Mouse (Mus musculus): ENCODE measurements around the gene Gzf1. TPM values are rescaled to one million over a fixed set of nuclear protein-coding genes. Genes with fewer than 3 reads are reported as not detected.
A peak's percentile ranks its signal among the peaks of the same experiment; 100 is the strongest.

Gzf1 gene
- polyA plus RNA-seq (2016; fragmentation: Nextera tagmentation; extraction: Ambion mirVana), result 17.7 and 18.8 TPM in 2 replicates

DNA sequence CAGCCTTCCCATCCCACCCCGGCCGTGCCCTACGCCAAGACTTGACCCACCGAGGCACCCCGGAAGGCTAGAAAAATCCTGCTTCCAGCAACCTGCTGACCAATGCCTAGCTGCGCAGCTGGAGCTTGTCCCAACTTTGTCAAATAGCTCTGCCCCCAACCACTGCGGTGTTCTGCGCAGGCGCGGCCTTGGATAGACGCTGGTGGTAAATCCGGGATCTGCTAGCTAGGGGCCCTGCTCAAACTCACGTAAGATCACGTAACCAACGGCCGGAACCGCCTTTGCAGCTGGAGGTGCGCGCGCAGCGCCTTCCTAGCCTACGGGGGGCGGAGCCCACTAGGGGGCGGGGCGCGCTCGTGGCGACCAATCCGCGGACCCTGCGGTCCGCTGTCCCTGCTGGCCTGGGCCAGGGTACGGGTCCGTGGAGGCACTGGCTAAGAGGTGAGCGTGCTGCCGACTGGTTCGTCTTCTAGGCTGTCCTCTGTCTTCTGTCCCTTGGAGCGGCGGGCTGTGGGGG, at the start of gene Gzf1:
Gene Gzf1 (plus strand): TSS at position 249 of the 517 bp plus-strand sequence.
- Histone ChIP-seq H3K4me1 (replicated peaks) (peaks cover 39% of the 10 kb centered on the region), H3K9me3 (replicated peaks) (no peaks in the 10 kb centered on the region)
- WGBS, result 0% methylated on average over 39 of the region's 39 CpGs

DNA sequence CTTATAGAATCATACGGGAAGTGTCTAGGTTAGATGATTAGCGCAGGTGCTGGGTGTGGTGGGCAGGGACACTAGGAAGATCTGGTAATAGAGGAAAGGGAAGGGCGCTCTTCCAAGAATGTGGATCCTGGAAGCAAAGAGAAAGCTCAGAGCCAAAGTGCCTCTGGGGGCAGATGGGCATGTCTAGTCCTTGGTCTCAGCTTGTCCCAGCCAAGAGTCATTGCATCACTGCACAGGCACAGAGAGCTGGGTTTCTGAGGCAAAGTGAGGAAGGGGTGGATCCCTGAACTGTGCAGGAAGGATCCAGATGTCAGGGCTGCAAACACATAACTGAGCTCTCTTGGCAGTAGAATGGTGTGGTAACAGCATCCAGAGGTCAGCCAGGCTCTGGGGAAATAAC, 49.2 kb upstream of the Gzf1 start:
- Histone ChIP-seq H3K9ac (no peak overlapping the region), H3K4me1 (replicated peaks) (no peaks in the 10 kb centered on the region), H3K4me3 (no peak overlapping the region), H3K27ac (ENCODE audit: poor library complexity, severe bottlenecking) (no peak overlapping the region), H3K27me3 (replicated peaks) (no peaks in the 10 kb centered on the region), H3K9me3 (replicated peaks) (no peaks in the 10 kb centered on the region), H3K4me2 (no peak overlapping the region), H3K36me3 (no peaks in the 10 kb centered on the region)
- ATAC-seq (ENCODE audit: insufficient number of reproducible peaks, low FRiP score), result no peak
- 85% methylated on average over 3 of the region's 3 CpGs for WGBS

More for the DNA sequence above, at the start of gene Gzf1:
- peak; percentile 97 for ATAC-seq (ENCODE audit: insufficient number of reproducible peaks, low FRiP score)
- peak within 1 kb of the TSS; percentile 95 for H3K9ac ChIP-seq
- peak within 1 kb of the TSS; percentile 94 for H3K27ac ChIP-seq (ENCODE audit: poor library complexity, severe bottlenecking)
- H3K4me2 ChIP-seq, result peak within 1 kb of the TSS; percentile 95
- H3K4me3 ChIP-seq, result peak within 1 kb of the TSS; percentile 97
- H3K36me3 ChIP-seq, result peaks cover 38% of the 10 kb centered on the region
- no peaks in the 10 kb centered on the region for H3K27me3 ChIP-seq (replicated peaks)

DNA sequence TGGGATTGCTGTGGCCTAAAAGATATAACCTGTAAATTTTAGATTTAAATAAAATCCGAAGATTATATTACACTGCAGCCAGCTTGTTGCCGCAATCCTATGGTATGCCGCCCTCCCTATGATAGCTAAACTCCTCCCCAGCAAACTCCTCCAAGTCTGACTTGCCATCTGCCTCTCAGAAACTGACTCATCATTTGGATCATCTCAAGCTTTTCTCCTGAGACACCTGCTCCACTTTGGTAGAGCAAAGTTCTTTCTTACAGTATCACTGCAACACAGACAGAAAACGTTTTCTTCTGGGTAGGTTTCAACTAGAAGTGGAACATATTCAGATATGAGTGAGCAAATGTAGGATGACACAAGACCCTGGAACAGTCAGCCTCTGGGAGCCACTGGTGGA, 46.4 kb upstream of the Gzf1 start:
- Histone ChIP-seq H3K27me3 (replicated peaks) (no peaks in the 10 kb centered on the region), H3K4me3 (no peak overlapping the region), H3K27ac (ENCODE audit: poor library complexity, severe bottlenecking) (no peak overlapping the region), H3K36me3 (no peaks in the 10 kb centered on the region), H3K9ac (no peak overlapping the region), H3K4me1 (replicated peaks) (no peaks in the 10 kb centered on the region), H3K9me3 (replicated peaks) (no peaks in the 10 kb centered on the region), H3K4me2 (no peak overlapping the region)
- WGBS, result 69% methylated on average over 4 of the region's 4 CpGs
- ATAC-seq (ENCODE audit: insufficient number of reproducible peaks, low FRiP score), result no peak

GRCm38 (mm10) chr2:148642610-148643370, 38.0 kb upstream of the Gzf1 start:
- no peak overlapping the region for H3K4me3 ChIP-seq
- no peak overlapping the region for H3K27ac ChIP-seq (ENCODE audit: poor library complexity, severe bottlenecking)
- no peaks in the 10 kb centered on the region for H3K36me3 ChIP-seq
- no peaks in the 10 kb centered on the region for H3K4me1 ChIP-seq (replicated peaks)
- H3K27me3 ChIP-seq (replicated peaks), result no peaks in the 10 kb centered on the region
- 43% methylated on average over 1 of the region's 1 CpGs for WGBS
- H3K9me3 ChIP-seq (replicated peaks), result no peaks in the 10 kb centered on the region
- ATAC-seq (ENCODE audit: insufficient number of reproducible peaks, low FRiP score), result no peak
- H3K9ac ChIP-seq, result no peak overlapping the region
- H3K4me2 ChIP-seq, result no peak overlapping the region

- H3K4me3 ChIP-seq, result no peak overlapping the region
- no peaks in the 10 kb centered on the region for H3K9me3 ChIP-seq (replicated peaks)
- no peaks in the 10 kb centered on the region for H3K36me3 ChIP-seq
- H3K9ac ChIP-seq, result no peak overlapping the region
- no peak overlapping the region for H3K4me2 ChIP-seq
- no peaks in the 10 kb centered on the region for H3K27me3 ChIP-seq (replicated peaks)
- no peaks in the 10 kb centered on the region for H3K4me1 ChIP-seq (replicated peaks)
- 70% methylated on average over 6 of the region's 6 CpGs for WGBS
- H3K27ac ChIP-seq (ENCODE audit: poor library complexity, severe bottlenecking), result no peak overlapping the region
- no peak for ATAC-seq (ENCODE audit: insufficient number of reproducible peaks, low FRiP score)
Measured at GRCm38 (mm10) chr2:148644421-148645000, 36.3 kb upstream of the Gzf1 start.

DNA sequence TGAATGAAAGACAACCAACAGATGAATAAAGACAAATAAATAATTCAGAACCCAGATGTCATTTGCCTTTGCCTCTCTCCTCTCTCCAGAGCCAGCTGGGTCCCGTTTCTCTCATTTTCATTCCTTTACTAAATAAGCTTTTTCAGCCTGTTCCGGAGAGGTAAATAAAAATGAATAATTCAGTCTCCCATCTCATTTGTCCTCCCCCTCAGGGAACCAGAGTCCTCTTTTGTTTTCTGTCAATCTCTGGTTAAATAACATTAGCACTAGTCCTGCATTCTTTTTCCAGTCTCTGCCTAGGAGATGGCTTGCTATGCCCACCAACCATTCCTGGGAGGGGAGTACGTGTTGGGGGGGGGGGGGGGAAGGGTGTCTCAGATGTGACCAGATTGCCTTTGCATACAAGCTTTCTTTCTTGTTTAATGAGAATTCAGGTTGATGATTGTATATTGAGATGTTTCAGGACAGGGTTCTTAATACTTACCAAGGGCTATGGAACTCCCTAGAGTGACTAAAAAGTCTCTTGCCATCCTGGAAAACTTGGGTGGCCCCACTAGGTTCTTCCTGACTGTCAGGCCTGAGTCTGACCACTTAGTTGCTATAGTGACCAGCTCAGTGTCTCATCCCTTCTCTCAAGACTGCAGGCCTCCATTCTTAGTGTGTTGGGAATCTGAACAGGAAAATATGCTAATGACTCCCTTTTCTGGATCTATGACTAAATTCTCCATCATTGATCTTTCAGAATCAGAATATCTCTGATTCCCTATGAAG, 30.1 kb upstream of the Gzf1 start:
- no peak overlapping the region for H3K4me3 ChIP-seq
- H3K4me2 ChIP-seq, result no peak overlapping the region
- H3K27ac ChIP-seq (ENCODE audit: poor library complexity, severe bottlenecking), result no peak overlapping the region
- H3K36me3 ChIP-seq, result no peaks in the 10 kb centered on the region
- no peak for ATAC-seq (ENCODE audit: insufficient number of reproducible peaks, low FRiP score)
- H3K27me3 ChIP-seq (replicated peaks), result no peaks in the 10 kb centered on the region
- H3K4me1 ChIP-seq (replicated peaks), result no peaks in the 10 kb centered on the region
- 42% methylated on average over 3 of the region's 3 CpGs for WGBS
- no peaks in the 10 kb centered on the region for H3K9me3 ChIP-seq (replicated peaks)
- H3K9ac ChIP-seq, result no peak overlapping the region

- Histone ChIP-seq H3K9ac (no peak overlapping the region), H3K9me3 (replicated peaks) (no peaks in the 10 kb centered on the region), H3K27ac (ENCODE audit: poor library complexity, severe bottlenecking) (no peak overlapping the region), H3K4me3 (no peak overlapping the region), H3K4me2 (no peak overlapping the region), H3K36me3 (no peaks in the 10 kb centered on the region), H3K27me3 (replicated peaks) (no peaks in the 10 kb centered on the region), H3K4me1 (replicated peaks) (no peaks in the 10 kb centered on the region)
- 2% methylated on average over 3 of the region's 3 CpGs for WGBS
- peak; percentile 59; the same call in 1 of the 2 replicates for ATAC-seq (ENCODE audit: insufficient number of reproducible peaks, low FRiP score)
Measured at GRCm38 (mm10) chr2:148654961-148655360, 25.9 kb upstream of the Gzf1 start.

DNA sequence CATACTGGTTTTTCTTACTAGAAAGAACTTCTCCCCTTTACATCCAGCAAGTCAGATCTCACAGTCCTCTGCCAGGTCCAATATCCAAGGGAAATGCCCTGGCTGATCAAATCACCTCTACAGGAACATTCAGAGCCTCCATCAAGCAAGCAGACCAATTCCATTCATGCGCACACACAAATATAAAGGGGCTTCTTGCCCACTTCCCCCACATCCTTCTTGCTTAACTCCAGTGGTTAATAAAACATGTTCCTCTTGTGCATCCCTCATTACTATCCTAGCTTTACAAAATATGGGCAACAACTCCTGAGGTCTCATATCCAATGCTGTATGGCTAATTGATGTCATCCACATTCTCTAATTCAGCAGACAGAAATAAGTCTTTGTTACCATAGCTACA, 17.4 kb upstream of the Gzf1 start:
- H3K4me2 ChIP-seq, result no peak overlapping the region
- 88% methylated on average over 1 of the region's 1 CpGs for WGBS
- H3K36me3 ChIP-seq, result no peaks in the 10 kb centered on the region
- no peaks in the 10 kb centered on the region for H3K4me1 ChIP-seq (replicated peaks)
- H3K27me3 ChIP-seq (replicated peaks), result peaks cover 7% of the 10 kb centered on the region; the same call in 1 of the 2 replicates
- no peaks in the 10 kb centered on the region for H3K9me3 ChIP-seq (replicated peaks)
- H3K27ac ChIP-seq (ENCODE audit: poor library complexity, severe bottlenecking), result no peak overlapping the region
- no peak overlapping the region for H3K4me3 ChIP-seq
- no peak overlapping the region for H3K9ac ChIP-seq
- ATAC-seq (ENCODE audit: insufficient number of reproducible peaks, low FRiP score), result no peak

DNA sequence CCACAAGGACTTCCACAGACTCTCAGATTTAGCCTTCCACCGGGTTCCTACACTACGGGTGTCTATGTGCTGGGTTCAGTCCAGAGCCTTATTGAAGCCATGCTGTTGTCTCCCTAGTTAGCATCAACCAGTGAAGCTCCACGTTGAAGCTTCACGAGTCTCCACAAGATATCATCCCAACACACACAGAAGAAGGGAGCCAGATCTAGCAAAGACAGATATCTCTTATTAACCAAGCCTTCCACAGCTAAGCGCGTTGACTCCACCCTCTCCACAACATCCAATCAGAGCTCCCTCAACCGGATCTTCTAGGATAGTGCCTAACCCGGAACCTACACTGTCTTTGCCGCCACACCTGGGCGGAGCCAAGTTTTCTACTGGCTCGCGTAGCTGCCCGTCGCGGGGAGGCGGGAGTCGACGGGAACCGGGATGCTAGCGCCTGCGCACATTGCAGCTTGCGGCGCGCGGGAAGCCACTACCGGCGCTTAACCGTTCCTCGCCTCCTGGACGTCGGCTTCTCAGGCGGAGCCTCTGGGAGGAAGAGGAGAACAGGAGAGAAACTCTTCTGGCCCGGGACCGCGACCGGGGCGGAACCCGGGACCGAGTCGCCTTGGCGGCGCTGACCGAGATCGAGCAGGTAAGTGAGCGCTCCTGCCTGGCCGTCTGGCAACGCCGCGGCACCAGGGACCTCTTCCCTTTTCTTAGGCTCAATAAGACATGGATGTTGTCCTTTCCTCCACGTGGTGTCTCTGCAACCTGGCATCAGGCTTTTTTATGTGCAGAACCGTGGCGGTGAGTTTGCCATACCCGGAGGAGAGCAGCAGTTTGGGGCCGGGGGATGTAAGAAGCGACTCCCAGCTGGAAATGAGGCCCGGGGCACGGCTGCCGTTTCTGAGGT, 8.4 kb upstream of the Gzf1 start, which contains the start of gene Nxt1:
Gene Nxt1 (plus strand): TSS at position 403 of the 898 bp plus-strand sequence.
- Histone ChIP-seq H3K9ac (peak within 1 kb of the TSS; percentile 82), H3K36me3 (peaks cover 24% of the 10 kb centered on the region), H3K27me3 (replicated peaks) (no peaks in the 10 kb centered on the region), H3K4me1 (replicated peaks) (peaks cover 19% of the 10 kb centered on the region), H3K9me3 (replicated peaks) (no peaks in the 10 kb centered on the region), H3K4me3 (peak within 1 kb of the TSS; percentile 76), H3K27ac (ENCODE audit: poor library complexity, severe bottlenecking) (peak within 1 kb of the TSS; percentile 64), H3K4me2 (peak within 1 kb of the TSS; percentile 88)
- WGBS, result 1% methylated on average over 58 of the region's 58 CpGs
- ATAC-seq (ENCODE audit: insufficient number of reproducible peaks, low FRiP score), result peak; percentile 100

DNA sequence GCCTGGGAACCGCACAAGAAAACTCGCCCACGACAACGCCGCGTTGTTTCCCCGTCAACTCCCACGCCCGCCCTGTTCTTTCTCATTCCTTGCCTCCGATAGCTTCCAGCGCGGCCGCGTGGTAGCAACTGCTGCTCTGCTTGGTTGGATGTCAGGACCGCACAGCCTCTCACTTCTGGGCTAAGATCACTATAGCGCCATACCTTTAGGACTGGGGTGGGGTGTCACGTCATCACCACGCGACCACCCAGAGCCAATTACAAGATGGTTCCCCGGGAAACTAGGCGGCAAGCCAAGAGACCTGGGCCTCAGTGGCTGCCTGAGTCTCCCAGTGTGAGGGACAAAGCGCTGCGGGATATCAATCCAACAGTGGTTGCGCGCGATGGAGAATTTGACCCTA, 3.0 kb upstream of the Gzf1 start:
- Histone ChIP-seq H3K27ac (ENCODE audit: poor library complexity, severe bottlenecking) (peak overlapping the region; percentile 94), H3K9me3 (replicated peaks) (no peaks in the 10 kb centered on the region), H3K9ac (peak overlapping the region; percentile 70), H3K36me3 (peaks cover 24% of the 10 kb centered on the region), H3K27me3 (replicated peaks) (no peaks in the 10 kb centered on the region), H3K4me1 (replicated peaks) (peaks cover 51% of the 10 kb centered on the region), H3K4me2 (peak overlapping the region; percentile 70), H3K4me3 (peak overlapping the region; percentile 55)
- no peak for ATAC-seq (ENCODE audit: insufficient number of reproducible peaks, low FRiP score)
- WGBS, result 9% methylated on average over 26 of the region's 26 CpGs
